Mouse (Mus musculus): Measurements from ENCODE around the gene Slco1b2. TPM values are rescaled to one million over a fixed set of nuclear protein-coding genes. Genes with fewer than 3 reads are reported as not detected.
"Not testable (repeated sequence)": the region's sequence is repeated elsewhere in the genome, so short reads cannot be mapped to it uniquely, and the experiment has no call there.

The Slco1b2 gene
- polyA plus RNA-seq (2014; fragmentation: Nextera tagmentation; extraction: Ambion mirVana): not detected in 2 replicates

GRCm38 (mm10) chr6:141629291-141629690 lies at the start of gene Slco1b2:
Gene Slco1b2, plus strand, starts transcription at chr6:141629518.
- Histone ChIP-seq H3K9ac (ENCODE audit: low read length) (no peak within 1 kb of the TSS), H3K4me1 (ENCODE audit: control insufficient read depth, insufficient read depth, low read length) (no peaks in the 10 kb centered on the region), H3K4me3 (ENCODE audit: low read depth, low read length) (no peak within 1 kb of the TSS), H3K4me2 (ENCODE audit: low read depth, severe bottlenecking) (no peak within 1 kb of the TSS), H3K36me3 (ENCODE audit: control insufficient read depth, insufficient read depth, low read length) (no peaks in the 10 kb centered on the region), H3K27me3 (ENCODE audit: control insufficient read depth, insufficient read depth, low read length) (no peaks in the 10 kb centered on the region), H3K27ac (replicated peaks; ENCODE audit: low read depth, low read length) (no peak within 1 kb of the TSS), H3K9me3 (ENCODE audit: control insufficient read depth, low read length) (no peaks in the 10 kb centered on the region)
- DNase-seq (ENCODE audit: low spot score) (no peak), ATAC-seq (ENCODE audit: insufficient number of reproducible peaks, low FRiP score, low TSS enrichment, low read depth) (no peak)
- WGBS: 81% methylated on average over 3 of the region's 3 CpGs

- Histone ChIP-seq H3K4me3 (ENCODE audit: low read depth, low read length) (no peak overlapping the region), H3K4me1 (ENCODE audit: control insufficient read depth, insufficient read depth, low read length) (no peaks in the 10 kb centered on the region), H3K27ac (replicated peaks; ENCODE audit: low read depth, low read length) (no peak overlapping the region), H3K27me3 (ENCODE audit: control insufficient read depth, insufficient read depth, low read length) (no peaks in the 10 kb centered on the region), H3K36me3 (ENCODE audit: control insufficient read depth, insufficient read depth, low read length) (no peaks in the 10 kb centered on the region), H3K4me2 (ENCODE audit: low read depth, severe bottlenecking) (no peak overlapping the region), H3K9ac (ENCODE audit: low read length) (no peak overlapping the region), H3K9me3 (ENCODE audit: control insufficient read depth, low read length) (no peaks in the 10 kb centered on the region)
- peak; percentile 23 for DNase-seq (ENCODE audit: low spot score)
- ATAC-seq (ENCODE audit: insufficient number of reproducible peaks, low FRiP score, low TSS enrichment, low read depth): peak; percentile 86
- 21% methylated on average over 1 of the region's 1 CpGs for WGBS
Observed at GRCm38 (mm10) chr6:141584791-141585403, 44.4 kb upstream of the Slco1b2 start.

- no peak for DNase-seq (ENCODE audit: low spot score)
- H3K27ac ChIP-seq (replicated peaks; ENCODE audit: low read depth, low read length): no peak overlapping the region
- no peaks in the 10 kb centered on the region for H3K4me1 ChIP-seq (ENCODE audit: control insufficient read depth, insufficient read depth, low read length)
- H3K9me3 ChIP-seq (ENCODE audit: control insufficient read depth, low read length): no peaks in the 10 kb centered on the region
- H3K4me3 ChIP-seq (ENCODE audit: low read depth, low read length): no peak overlapping the region
- H3K36me3 ChIP-seq (ENCODE audit: control insufficient read depth, insufficient read depth, low read length): no peaks in the 10 kb centered on the region
- H3K9ac ChIP-seq (ENCODE audit: low read length): no peak overlapping the region
- 8% methylated on average over 1 of the region's 1 CpGs for WGBS
- no peak overlapping the region for H3K4me2 ChIP-seq (ENCODE audit: low read depth, severe bottlenecking)
- H3K27me3 ChIP-seq (ENCODE audit: control insufficient read depth, insufficient read depth, low read length): no peaks in the 10 kb centered on the region
- ATAC-seq (ENCODE audit: insufficient number of reproducible peaks, low FRiP score, low TSS enrichment, low read depth): 0 out of 2 replicates have a peak, but pooled peaks have one; percentile 63
Observed at GRCm38 (mm10) chr6:141590002-141590401, 39.3 kb upstream of the Slco1b2 start.

DNA sequence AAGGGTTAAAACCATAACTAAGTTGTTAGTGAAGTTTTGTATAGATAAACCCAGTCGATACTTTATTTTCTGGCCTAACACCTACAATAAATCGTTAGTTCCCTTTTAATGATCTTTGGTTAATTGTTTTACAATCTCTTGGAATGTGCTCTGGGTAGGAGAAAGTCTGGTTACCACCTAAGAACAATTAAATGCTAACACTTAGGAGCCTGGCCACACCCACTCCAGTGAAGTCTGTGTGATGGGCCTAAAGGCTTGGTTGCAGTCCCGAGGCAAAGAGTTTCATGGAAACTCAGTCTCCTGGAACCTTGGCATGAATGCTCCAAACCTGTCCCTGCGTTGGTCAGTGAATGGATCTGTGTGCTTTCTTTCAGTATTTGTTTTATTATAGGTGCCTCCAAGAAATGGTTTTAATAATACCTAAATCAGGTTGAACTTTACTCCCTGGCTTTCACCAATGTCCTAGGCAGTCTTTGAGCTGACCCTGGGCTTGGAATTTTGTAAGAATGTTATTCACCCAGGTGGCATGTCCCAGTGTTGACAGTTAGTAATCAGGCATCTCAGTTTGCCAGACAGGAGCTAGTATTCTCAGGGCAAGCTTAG lies 38.6 kb upstream of the Slco1b2 start:
- not testable (repeated sequence) for H3K27me3 ChIP-seq (ENCODE audit: control insufficient read depth, insufficient read depth, low read length); H3K4me2 ChIP-seq (ENCODE audit: low read depth, severe bottlenecking); H3K4me1 ChIP-seq (ENCODE audit: control insufficient read depth, insufficient read depth, low read length); H3K9ac ChIP-seq (ENCODE audit: low read length); H3K4me3 ChIP-seq (ENCODE audit: low read depth, low read length); DNase-seq (ENCODE audit: low spot score); H3K9me3 ChIP-seq (ENCODE audit: control insufficient read depth, low read length); H3K27ac ChIP-seq (replicated peaks; ENCODE audit: low read depth, low read length); H3K36me3 ChIP-seq (ENCODE audit: control insufficient read depth, insufficient read depth, low read length)
- WGBS: 7% methylated on average over 4 of the region's 4 CpGs
- peak; percentile 72; the same call in 1 of the 2 replicates for ATAC-seq (ENCODE audit: insufficient number of reproducible peaks, low FRiP score, low TSS enrichment, low read depth)

DNA sequence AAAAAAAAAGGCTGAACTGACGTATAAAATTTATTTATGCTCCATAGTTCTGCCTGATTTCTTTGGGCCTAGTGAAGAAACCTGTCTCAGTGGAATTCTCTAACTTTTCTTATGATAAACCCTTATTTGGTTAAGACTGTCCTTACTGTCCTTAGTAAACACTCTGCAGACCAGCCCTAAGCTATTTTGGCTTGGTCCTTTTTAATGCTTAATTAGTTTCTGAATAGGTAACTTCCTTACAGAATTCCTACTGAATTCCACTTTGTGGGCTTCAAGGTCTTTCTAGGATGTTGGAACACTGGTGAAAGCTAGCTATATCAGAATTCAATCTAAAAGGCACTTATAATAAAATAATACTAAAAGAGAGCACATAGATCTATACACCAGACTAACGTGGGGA lies 33.2 kb upstream of the Slco1b2 start:
- H3K27ac ChIP-seq (replicated peaks; ENCODE audit: low read depth, low read length): no peak overlapping the region
- H3K27me3 ChIP-seq (ENCODE audit: control insufficient read depth, insufficient read depth, low read length): no peaks in the 10 kb centered on the region
- 95% methylated on average over 2 of the region's 2 CpGs for WGBS
- no peaks in the 10 kb centered on the region for H3K36me3 ChIP-seq (ENCODE audit: control insufficient read depth, insufficient read depth, low read length)
- no peak overlapping the region for H3K9ac ChIP-seq (ENCODE audit: low read length)
- no peak overlapping the region for H3K4me3 ChIP-seq (ENCODE audit: low read depth, low read length)
- H3K4me1 ChIP-seq (ENCODE audit: control insufficient read depth, insufficient read depth, low read length): no peaks in the 10 kb centered on the region
- no peak overlapping the region for H3K4me2 ChIP-seq (ENCODE audit: low read depth, severe bottlenecking)
- peaks cover 3% of the 10 kb centered on the region; the same call in 1 of the 2 replicates for H3K9me3 ChIP-seq (ENCODE audit: control insufficient read depth, low read length)
- ATAC-seq (ENCODE audit: insufficient number of reproducible peaks, low FRiP score, low TSS enrichment, low read depth) (no peak), DNase-seq (ENCODE audit: low spot score) (no peak)

DNA sequence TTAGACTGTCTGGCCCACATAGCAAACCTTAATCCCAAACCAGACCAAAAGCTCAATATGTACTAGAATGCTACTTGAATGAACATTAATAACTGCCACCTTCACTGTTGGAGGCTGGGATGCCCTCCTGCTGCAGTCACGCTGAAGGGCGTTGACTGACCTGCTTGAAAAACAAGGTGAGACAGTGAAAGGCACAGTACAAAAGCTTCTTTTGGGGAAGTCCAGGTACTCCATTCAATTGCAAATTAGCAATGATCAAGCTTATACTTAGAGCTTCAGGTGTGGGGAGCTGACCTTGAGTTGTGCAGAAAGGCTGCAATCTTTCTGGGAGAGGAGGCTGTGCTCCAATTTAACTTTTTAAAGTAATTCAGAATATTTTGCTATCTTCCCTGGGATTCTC lies 32.3 kb upstream of the Slco1b2 start:
- Histone ChIP-seq H3K4me1 (ENCODE audit: control insufficient read depth, insufficient read depth, low read length) (no peaks in the 10 kb centered on the region), H3K4me3 (ENCODE audit: low read depth, low read length) (no peak overlapping the region), H3K4me2 (ENCODE audit: low read depth, severe bottlenecking) (no peak overlapping the region), H3K27me3 (ENCODE audit: control insufficient read depth, insufficient read depth, low read length) (no peaks in the 10 kb centered on the region), H3K27ac (replicated peaks; ENCODE audit: low read depth, low read length) (no peak overlapping the region), H3K36me3 (ENCODE audit: control insufficient read depth, insufficient read depth, low read length) (no peaks in the 10 kb centered on the region), H3K9me3 (ENCODE audit: control insufficient read depth, low read length) (peaks cover 3% of the 10 kb centered on the region; the same call in 1 of the 2 replicates), H3K9ac (ENCODE audit: low read length) (no peak overlapping the region)
- WGBS: 89% methylated on average over 2 of the region's 2 CpGs
- no peak for ATAC-seq (ENCODE audit: insufficient number of reproducible peaks, low FRiP score, low TSS enrichment, low read depth)
- DNase-seq (ENCODE audit: low spot score): no peak

DNA sequence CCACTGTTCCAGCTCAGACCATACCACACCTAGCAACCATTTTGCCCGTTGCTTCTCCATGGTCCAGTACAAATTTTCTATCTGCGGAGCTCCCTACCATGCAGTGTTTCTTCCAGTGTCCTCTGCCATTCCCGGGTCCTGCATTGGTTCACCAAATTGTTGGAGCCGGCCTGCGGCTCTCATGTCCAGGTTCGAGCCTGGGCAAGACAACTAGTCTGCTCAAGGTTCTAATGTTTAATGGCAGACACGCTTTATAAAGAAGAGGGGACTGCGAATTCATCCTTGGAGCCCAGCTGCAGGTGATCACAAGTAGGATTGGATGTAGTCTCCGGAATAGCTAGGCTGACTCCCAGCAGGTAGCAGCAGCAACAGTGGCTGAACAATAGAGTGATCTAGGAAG lies 28.4 kb upstream of the Slco1b2 start:
- H3K4me3 ChIP-seq (ENCODE audit: low read depth, low read length): no peak overlapping the region
- H3K27ac ChIP-seq (replicated peaks; ENCODE audit: low read depth, low read length): no peak overlapping the region
- no peaks in the 10 kb centered on the region for H3K36me3 ChIP-seq (ENCODE audit: control insufficient read depth, insufficient read depth, low read length)
- H3K9me3 ChIP-seq (ENCODE audit: control insufficient read depth, low read length): peaks cover 3% of the 10 kb centered on the region; the same call in 1 of the 2 replicates
- 78% methylated on average over 9 of the region's 9 CpGs for WGBS
- ATAC-seq (ENCODE audit: insufficient number of reproducible peaks, low FRiP score, low TSS enrichment, low read depth) (no peak), DNase-seq (ENCODE audit: low spot score) (no peak)
- no peak overlapping the region for H3K4me2 ChIP-seq (ENCODE audit: low read depth, severe bottlenecking)
- no peak overlapping the region for H3K9ac ChIP-seq (ENCODE audit: low read length)
- no peaks in the 10 kb centered on the region for H3K4me1 ChIP-seq (ENCODE audit: control insufficient read depth, insufficient read depth, low read length)
- no peaks in the 10 kb centered on the region for H3K27me3 ChIP-seq (ENCODE audit: control insufficient read depth, insufficient read depth, low read length)

DNA sequence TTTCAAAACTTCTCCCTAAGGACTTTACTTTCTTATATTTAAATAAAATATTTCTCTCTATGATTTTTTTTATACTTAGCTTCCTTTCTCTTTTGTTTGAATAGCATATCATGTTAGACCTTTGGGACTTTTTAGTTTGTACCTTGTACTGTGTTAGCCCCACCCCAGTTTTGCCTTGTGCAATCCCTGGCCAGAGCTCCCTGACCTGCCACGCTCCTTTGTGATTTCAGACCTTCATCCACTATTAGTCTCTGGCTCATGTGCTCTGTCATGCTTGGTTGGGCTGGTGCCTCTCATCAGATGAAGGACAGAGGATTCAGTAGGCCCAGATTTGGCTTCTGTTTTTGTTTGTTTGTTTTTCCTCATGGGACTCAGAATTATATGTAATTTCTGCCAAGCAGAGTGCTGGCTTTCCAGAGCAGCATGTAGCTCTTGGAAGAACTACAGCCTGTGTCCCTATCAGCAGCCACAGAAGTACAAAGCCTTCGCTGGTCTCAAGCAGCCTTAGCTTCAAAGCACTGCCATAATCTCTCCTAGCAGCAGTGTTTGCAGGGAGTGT lies 18.5 kb upstream of the Slco1b2 start:
- H3K4me1 ChIP-seq (ENCODE audit: control insufficient read depth, insufficient read depth, low read length): no peaks in the 10 kb centered on the region
- H3K9me3 ChIP-seq (ENCODE audit: control insufficient read depth, low read length): no peaks in the 10 kb centered on the region
- no peak overlapping the region for H3K4me3 ChIP-seq (ENCODE audit: low read depth, low read length)
- ATAC-seq (ENCODE audit: insufficient number of reproducible peaks, low FRiP score, low TSS enrichment, low read depth): no peak
- H3K27me3 ChIP-seq (ENCODE audit: control insufficient read depth, insufficient read depth, low read length): no peaks in the 10 kb centered on the region
- no peak for DNase-seq (ENCODE audit: low spot score)
- 75% methylated on average over 2 of the region's 2 CpGs for WGBS
- no peak overlapping the region for H3K27ac ChIP-seq (replicated peaks; ENCODE audit: low read depth, low read length)
- H3K4me2 ChIP-seq (ENCODE audit: low read depth, severe bottlenecking): no peak overlapping the region
- H3K36me3 ChIP-seq (ENCODE audit: control insufficient read depth, insufficient read depth, low read length): no peaks in the 10 kb centered on the region
- H3K9ac ChIP-seq (ENCODE audit: low read length): no peak overlapping the region

Measured in limb, embryonic 11.5 days (tissue).